Mouse (Mus musculus) liver, embryonic 15.5 days (tissue): ENCODE data around the gene Adora1. TPM values are rescaled to one million over a fixed set of nuclear protein-coding genes. Genes with fewer than 3 reads are reported as not detected.
A peak's percentile ranks its signal among the peaks of the same experiment; 100 is the strongest.

Source experiments
- ATAC-seq: fragments of 200-750 bp; cut with Nextera tagmentation; 2 replicates; pipeline ENCODE4 v1.8.0; 2017; ENCODE audit warnings: moderate number of reproducible peaks, mild to moderate bottlenecking, moderate library complexity; ENCODE audit not compliant: insufficient read depth
- H3K27ac ChIP-seq: fragments of 300-500 bp; sonication (generic); replicated peaks from 2 replicates; pipeline ENCODE4 v1.5.1; 2015; ENCODE audit warnings: mild to moderate bottlenecking, inconsistent platforms
- H3K27me3 ChIP-seq: fragments of 300-500 bp; sonication (generic); 2 replicates; pipeline ENCODE4 v1.6.1; 2015; ENCODE audit warnings: mild to moderate bottlenecking, inconsistent platforms
- H3K36me3 ChIP-seq: fragments of 300-500 bp; sonication (generic); replicated peaks from 2 replicates; pipeline ENCODE4 v1.6.1; 2015; ENCODE audit warnings: moderate library complexity, mild to moderate bottlenecking, inconsistent platforms
- H3K4me1 ChIP-seq: fragments of 300-500 bp; sonication (generic); replicated peaks from 2 replicates; pipeline ENCODE4 v1.6.1; 2015; ENCODE audit warnings: inconsistent platforms
- H3K4me2 ChIP-seq: fragments of 300-500 bp; sonication (generic); 2 replicates; pipeline ENCODE4 v1.6.1; 2015; ENCODE audit warnings: moderate library complexity, mild to moderate bottlenecking, inconsistent platforms
- H3K4me3 ChIP-seq: fragments of 300-500 bp; sonication (generic); replicated peaks from 2 replicates; pipeline ENCODE4 v1.5.1; 2015; ENCODE audit warnings: mild to moderate bottlenecking, inconsistent platforms
- H3K9ac ChIP-seq: fragments of 300-500 bp; sonication (generic); 2 replicates; pipeline ENCODE4 v1.6.1; 2015; ENCODE audit warnings: moderate library complexity, mild to moderate bottlenecking, inconsistent platforms
- H3K9me3 ChIP-seq: fragments of 300-500 bp; sonication (generic); replicated peaks from 2 replicates; pipeline ENCODE4 v1.6.1; 2016; ENCODE audit warnings: inconsistent platforms
- WGBS: fragments of 180-500 bp; shearing (Covaris S2); methylation state at CpG from one replicate; pipeline ENCODE4 v1.1.7; 2015; ENCODE audit warnings: mixed read lengths; ENCODE audit not compliant: insufficient replicate concordance; 5-methylcytosine and 5-hydroxymethylcytosine counted together
- polyA plus RNA-seq: library from polyadenylated mRNA; unstranded; fragments of >200 nt; fragmentation: Nextera tagmentation; extraction: Ambion mirVana; gene quantifications from 2 replicates; pipeline ENCODE4 v1.2.1, GENCODE M21; 2015

Adora1 gene
- polyA plus RNA-seq, 1 experiment from 2014 or later: 0.91 TPM

- Histone ChIP-seq H3K9ac (no peak overlapping the region), H3K27ac (no peak overlapping the region), H3K27me3 (peaks cover 12% of the 10 kb centered on the region), H3K4me3 (no peak overlapping the region), H3K4me2 (peak overlapping the region; percentile 41), H3K9me3 (no peaks in the 10 kb centered on the region), H3K36me3 (no peaks in the 10 kb centered on the region), H3K4me1 (peaks cover 17% of the 10 kb centered on the region)
- WGBS: 18% methylated on average over 7 of the region's 7 CpGs
- peak; percentile 60 for ATAC-seq
Measured at GRCm38 (mm10) chr1:134213405-134213804, 21.8 kb downstream of the Adora1 start.

- Histone ChIP-seq H3K4me2 (no peak overlapping the region), H3K9ac (no peak overlapping the region), H3K27ac (no peak overlapping the region), H3K36me3 (no peaks in the 10 kb centered on the region), H3K4me1 (peaks cover 17% of the 10 kb centered on the region), H3K4me3 (no peak overlapping the region), H3K9me3 (no peaks in the 10 kb centered on the region), H3K27me3 (peaks cover 12% of the 10 kb centered on the region)
- no peak for ATAC-seq
- WGBS: 47% methylated on average over 6 of the region's 6 CpGs
Measured at GRCm38 (mm10) chr1:134212351-134212750, 22.9 kb downstream of the Adora1 start.

GRCm38 (mm10) chr1:134211631-134212030 lies 23.6 kb downstream of the Adora1 start:
- no peak for ATAC-seq
- H3K27me3 ChIP-seq: peaks cover 12% of the 10 kb centered on the region
- 18% methylated on average over 2 of the region's 2 CpGs for WGBS
- H3K27ac ChIP-seq: no peak overlapping the region
- no peak overlapping the region for H3K9ac ChIP-seq
- H3K4me2 ChIP-seq: no peak overlapping the region
- H3K36me3 ChIP-seq: no peaks in the 10 kb centered on the region
- H3K4me1 ChIP-seq: peaks cover 19% of the 10 kb centered on the region
- H3K4me3 ChIP-seq: no peak overlapping the region
- H3K9me3 ChIP-seq: no peaks in the 10 kb centered on the region

GRCm38 (mm10) chr1:134211043-134211442 lies 24.2 kb downstream of the Adora1 start:
- 28% methylated on average over 6 of the region's 6 CpGs for WGBS
- Histone ChIP-seq H3K9me3 (no peaks in the 10 kb centered on the region), H3K9ac (no peak overlapping the region), H3K4me1 (peaks cover 25% of the 10 kb centered on the region), H3K4me3 (no peak overlapping the region), H3K36me3 (no peaks in the 10 kb centered on the region), H3K4me2 (no peak overlapping the region), H3K27ac (no peak overlapping the region), H3K27me3 (peaks cover 12% of the 10 kb centered on the region)
- ATAC-seq: no peak

GRCm38 (mm10) chr1:134210179-134210755 lies 25.0 kb downstream of the Adora1 start:
- Histone ChIP-seq H3K36me3 (no peaks in the 10 kb centered on the region), H3K9ac (no peak overlapping the region), H3K9me3 (no peaks in the 10 kb centered on the region), H3K4me3 (no peak overlapping the region), H3K27ac (no peak overlapping the region), H3K27me3 (peaks cover 12% of the 10 kb centered on the region), H3K4me1 (peaks cover 32% of the 10 kb centered on the region), H3K4me2 (no peak overlapping the region)
- ATAC-seq: no peak
- 52% methylated on average over 6 of the region's 6 CpGs for WGBS

GRCm38 (mm10) chr1:134206085-134206484 lies 29.1 kb downstream of the Adora1 start:
- Histone ChIP-seq H3K27ac (no peak overlapping the region), H3K4me2 (peak overlapping the region; percentile 15; the same call in 1 of the 2 replicates), H3K9me3 (no peaks in the 10 kb centered on the region), H3K36me3 (no peaks in the 10 kb centered on the region), H3K27me3 (peaks cover 9% of the 10 kb centered on the region), H3K9ac (no peak overlapping the region), H3K4me1 (peaks cover 21% of the 10 kb centered on the region), H3K4me3 (no peak overlapping the region)
- no peak for ATAC-seq
- WGBS: 16% methylated on average over 5 of the region's 5 CpGs

GRCm38 (mm10) chr1:134205296-134206018 lies 29.8 kb downstream of the Adora1 start:
- no peaks in the 10 kb centered on the region for H3K9me3 ChIP-seq
- 11% methylated on average over 9 of the region's 9 CpGs for WGBS
- H3K4me1 ChIP-seq: peaks cover 21% of the 10 kb centered on the region
- ATAC-seq: peak; percentile 67
- peaks cover 3% of the 10 kb centered on the region; the same call in 1 of the 2 replicates for H3K27me3 ChIP-seq
- peak overlapping the region; percentile 15; the same call in 1 of the 2 replicates for H3K4me2 ChIP-seq
- no peak overlapping the region for H3K27ac ChIP-seq
- no peaks in the 10 kb centered on the region for H3K36me3 ChIP-seq
- no peak overlapping the region for H3K4me3 ChIP-seq
- no peak overlapping the region for H3K9ac ChIP-seq

GRCm38 (mm10) chr1:134204230-134204629 lies 31.0 kb downstream of the Adora1 start:
- H3K4me2 ChIP-seq: no peak overlapping the region
- 80% methylated on average over 13 of the region's 13 CpGs for WGBS
- H3K4me3 ChIP-seq: no peak overlapping the region
- no peaks in the 10 kb centered on the region for H3K27me3 ChIP-seq
- H3K36me3 ChIP-seq: no peaks in the 10 kb centered on the region
- no peak overlapping the region for H3K9ac ChIP-seq
- H3K4me1 ChIP-seq: peaks cover 21% of the 10 kb centered on the region
- no peaks in the 10 kb centered on the region for H3K9me3 ChIP-seq
- no peak overlapping the region for H3K27ac ChIP-seq
- no peak for ATAC-seq

GRCm38 (mm10) chr1:134201751-134202420 lies 33.3 kb downstream of the Adora1 start:
- WGBS: 45% methylated on average over 3 of the region's 3 CpGs
- H3K27me3 ChIP-seq: no peaks in the 10 kb centered on the region
- H3K27ac ChIP-seq: no peak overlapping the region
- H3K9me3 ChIP-seq: no peaks in the 10 kb centered on the region
- peaks cover 21% of the 10 kb centered on the region for H3K4me1 ChIP-seq
- no peak for ATAC-seq
- H3K9ac ChIP-seq: no peak overlapping the region
- no peak overlapping the region for H3K4me2 ChIP-seq
- H3K36me3 ChIP-seq: no peaks in the 10 kb centered on the region
- no peak overlapping the region for H3K4me3 ChIP-seq

GRCm38 (mm10) chr1:134200998-134201686 lies 34.1 kb downstream of the Adora1 start:
- 64% methylated on average over 6 of the region's 6 CpGs for whole genome bisulfite sequencing
- H3K9ac ChIP-seq: no peak overlapping the region
- H3K4me1 ChIP-seq: peaks cover 14% of the 10 kb centered on the region
- H3K4me2 ChIP-seq: no peak overlapping the region
- no peaks in the 10 kb centered on the region for H3K36me3 ChIP-seq
- H3K27me3 ChIP-seq: no peaks in the 10 kb centered on the region
- H3K9me3 ChIP-seq: no peaks in the 10 kb centered on the region
- no peak overlapping the region for H3K4me3 ChIP-seq
- H3K27ac ChIP-seq: no peak overlapping the region
- no peak for ATAC-seq

- ATAC-seq: no peak
- peaks cover 10% of the 10 kb centered on the region for H3K4me1 ChIP-seq
- H3K4me3 ChIP-seq: no peak overlapping the region
- H3K27me3 ChIP-seq: no peaks in the 10 kb centered on the region
- no peak overlapping the region for H3K4me2 ChIP-seq
- H3K27ac ChIP-seq: no peak overlapping the region
- no peaks in the 10 kb centered on the region for H3K9me3 ChIP-seq
- no peak overlapping the region for H3K9ac ChIP-seq
- H3K36me3 ChIP-seq: no peaks in the 10 kb centered on the region
- WGBS: 41% methylated on average over 2 of the region's 2 CpGs
Measured at GRCm38 (mm10) chr1:134200481-134200880, 34.8 kb downstream of the Adora1 start.
